Mouse (Mus musculus): Measurements from ENCODE around the gene Cmss1. TPM values are rescaled to one million over a fixed set of nuclear protein-coding genes. Genes with fewer than 3 reads are reported as not detected.

Cmss1 gene
- polyA plus RNA-seq, 1 experiment = not detected

- no peak overlapping the region for H3K4me3 ChIP-seq (ENCODE audit: insufficient read depth, low read depth, low read length)
- H3K27ac ChIP-seq (ENCODE audit: insufficient read depth, low read depth, low read length) = no peak overlapping the region
- 90% methylated on average over 8 of the region's 8 CpGs for WGBS
- TF ChIP-seq CTCF (IDR thresholded peaks at IDR 0.05; ENCODE audit: insufficient read depth, low read depth, low read length) = no peak
- no peak for TF ChIP-seq POLR2A (IDR thresholded peaks at IDR 0.05; ENCODE audit: insufficient read depth, low read depth, low read length)
- H3K4me1 ChIP-seq (ENCODE audit: control insufficient read depth, insufficient read depth, low read length) = no peaks in the 10 kb centered on the region
Observed at GRCm38 (mm10) chr16:57369846-57370496, 236.7 kb downstream of the Cmss1 start.

DNA sequence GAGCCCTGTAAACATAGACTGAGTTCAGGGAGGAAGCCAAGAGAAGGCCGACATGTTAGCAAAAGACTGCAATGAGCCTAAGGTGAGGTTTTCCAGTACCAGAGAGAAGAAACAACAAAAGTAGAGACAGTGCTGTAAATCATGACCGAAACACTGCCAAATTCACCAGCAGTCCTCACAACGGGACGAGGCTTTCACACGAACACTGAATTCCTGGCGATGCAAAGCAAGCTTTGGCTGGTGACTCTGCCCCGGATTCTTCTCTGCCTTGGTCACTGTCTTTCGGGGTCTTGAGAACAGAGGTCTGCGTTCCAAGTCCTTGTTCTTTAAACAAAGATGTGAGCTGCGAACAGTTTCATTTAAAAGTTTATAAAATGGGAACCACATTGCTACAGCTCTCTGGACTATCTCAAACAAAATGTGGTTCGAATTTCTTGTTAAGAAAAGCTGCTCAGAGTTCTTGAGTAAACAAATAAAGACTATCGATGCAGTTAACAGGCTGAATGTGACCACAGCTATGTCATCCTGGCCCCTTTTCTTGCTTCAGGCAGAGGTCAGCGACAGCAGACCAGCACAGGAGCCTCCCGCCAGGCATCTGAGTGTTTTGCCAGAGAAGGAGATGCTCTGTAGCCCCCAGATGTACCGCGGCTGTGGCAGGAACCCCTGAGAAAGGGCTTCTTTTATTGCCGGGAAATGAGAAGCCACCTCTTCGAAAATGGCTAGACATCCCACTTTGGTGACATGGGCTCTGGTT is 239.5 kb downstream of the Cmss1 start:
- H3K27ac ChIP-seq (ENCODE audit: insufficient read depth, low read depth, low read length) = no peak overlapping the region
- peaks cover 9% of the 10 kb centered on the region; the same call in 1 of the 2 replicates for H3K4me1 ChIP-seq (ENCODE audit: control insufficient read depth, insufficient read depth, low read length)
- H3K4me3 ChIP-seq (ENCODE audit: insufficient read depth, low read depth, low read length) = no peak overlapping the region
- TF ChIP-seq POLR2A (IDR thresholded peaks at IDR 0.05; ENCODE audit: insufficient read depth, low read depth, low read length) (no peak), CTCF (IDR thresholded peaks at IDR 0.05; ENCODE audit: insufficient read depth, low read depth, low read length) (no peak)
- whole genome bisulfite sequencing = 80% methylated on average over 18 of the region's 18 CpGs

GRCm38 (mm10) chr16:57366141-57366540 is 240.5 kb downstream of the Cmss1 start:
- Histone ChIP-seq H3K27ac (ENCODE audit: insufficient read depth, low read depth, low read length) (no peak overlapping the region), H3K4me1 (ENCODE audit: control insufficient read depth, insufficient read depth, low read length) (peaks cover 9% of the 10 kb centered on the region; the same call in 1 of the 2 replicates), H3K4me3 (ENCODE audit: insufficient read depth, low read depth, low read length) (no peak overlapping the region)
- WGBS = 94% methylated on average over 6 of the region's 6 CpGs
- TF ChIP-seq CTCF (IDR thresholded peaks at IDR 0.05; ENCODE audit: insufficient read depth, low read depth, low read length) = no peak
- no peak for TF ChIP-seq POLR2A (IDR thresholded peaks at IDR 0.05; ENCODE audit: insufficient read depth, low read depth, low read length)

GRCm38 (mm10) chr16:57364498-57364897 is 242.2 kb downstream of the Cmss1 start:
- no peak overlapping the region for H3K27ac ChIP-seq (ENCODE audit: insufficient read depth, low read depth, low read length)
- WGBS = 90% methylated on average over 7 of the region's 7 CpGs
- no peak for TF ChIP-seq POLR2A (IDR thresholded peaks at IDR 0.05; ENCODE audit: insufficient read depth, low read depth, low read length)
- no peak overlapping the region for H3K4me3 ChIP-seq (ENCODE audit: insufficient read depth, low read depth, low read length)
- H3K4me1 ChIP-seq (ENCODE audit: control insufficient read depth, insufficient read depth, low read length) = peaks cover 17% of the 10 kb centered on the region; the same call in 1 of the 2 replicates

DNA sequence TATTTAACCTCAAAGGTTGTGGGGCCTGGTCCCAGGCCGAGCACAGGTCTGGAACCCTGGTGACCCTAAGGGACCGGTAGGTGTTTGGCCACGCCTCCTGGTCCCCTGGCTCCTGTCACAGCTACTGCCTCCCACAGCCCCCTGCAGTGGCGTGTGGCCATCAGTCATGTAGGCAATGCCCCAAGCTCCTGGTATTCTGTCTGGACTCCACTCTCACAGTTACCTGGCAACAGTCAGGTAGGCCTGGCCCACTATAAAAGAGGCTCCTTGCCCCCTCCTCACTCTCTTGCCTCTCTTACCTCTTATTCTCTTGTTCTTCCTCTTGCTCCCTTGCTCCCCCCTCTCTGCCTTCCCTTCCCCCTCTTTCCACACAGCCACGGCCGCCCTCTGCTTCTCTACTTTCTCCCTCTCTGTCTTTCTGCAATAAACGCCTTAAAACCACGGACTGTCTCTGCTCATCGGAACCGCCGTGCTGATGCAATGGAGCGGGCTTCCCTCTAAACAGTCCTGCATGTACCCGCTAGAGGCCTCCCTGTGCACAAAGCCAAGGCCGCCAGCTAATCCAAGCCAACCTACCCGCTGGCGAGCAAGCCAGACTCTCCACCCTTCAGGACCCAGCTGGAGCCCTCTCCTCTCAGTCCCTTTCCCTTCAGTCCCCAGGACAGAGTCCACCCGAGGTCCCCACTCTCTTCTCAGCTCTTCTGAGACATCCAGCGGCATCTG is 243.8 kb downstream of the Cmss1 start:
- TF ChIP-seq POLR2A (IDR thresholded peaks at IDR 0.05; ENCODE audit: insufficient read depth, low read depth, low read length) (no peak), CTCF (IDR thresholded peaks at IDR 0.05; ENCODE audit: insufficient read depth, low read depth, low read length) (peak; percentile 33; the same call in 1 of the 2 replicates)
- H3K4me3 ChIP-seq (ENCODE audit: insufficient read depth, low read depth, low read length) = no peak overlapping the region
- 40% methylated on average over 18 of the region's 18 CpGs for WGBS
- H3K27ac ChIP-seq (ENCODE audit: insufficient read depth, low read depth, low read length) = no peak overlapping the region
- H3K4me1 ChIP-seq (ENCODE audit: control insufficient read depth, insufficient read depth, low read length) = peaks cover 21% of the 10 kb centered on the region; the same call in 1 of the 2 replicates

- no peak overlapping the region for H3K4me3 ChIP-seq (ENCODE audit: insufficient read depth, low read depth, low read length)
- 99% methylated on average over 3 of the region's 3 CpGs for WGBS
- TF ChIP-seq CTCF (IDR thresholded peaks at IDR 0.05; ENCODE audit: insufficient read depth, low read depth, low read length) (no peak), POLR2A (IDR thresholded peaks at IDR 0.05; ENCODE audit: insufficient read depth, low read depth, low read length) (no peak)
- H3K27ac ChIP-seq (ENCODE audit: insufficient read depth, low read depth, low read length) = no peak overlapping the region
- peaks cover 21% of the 10 kb centered on the region; the same call in 1 of the 2 replicates for H3K4me1 ChIP-seq (ENCODE audit: control insufficient read depth, insufficient read depth, low read length)
Observed at GRCm38 (mm10) chr16:57360785-57361184, 245.9 kb downstream of the Cmss1 start.

- TF ChIP-seq CTCF (IDR thresholded peaks at IDR 0.05; ENCODE audit: insufficient read depth, low read depth, low read length) = no peak
- no peak for TF ChIP-seq POLR2A (IDR thresholded peaks at IDR 0.05; ENCODE audit: insufficient read depth, low read depth, low read length)
- Histone ChIP-seq H3K4me3 (ENCODE audit: insufficient read depth, low read depth, low read length) (no peak overlapping the region), H3K4me1 (ENCODE audit: control insufficient read depth, insufficient read depth, low read length) (peaks cover 21% of the 10 kb centered on the region; the same call in 1 of the 2 replicates), H3K27ac (ENCODE audit: insufficient read depth, low read depth, low read length) (0 out of 2 replicates have a peak overlapping the region, but pooled peaks have one; percentile 65)
- 45% methylated on average over 10 of the region's 10 CpGs for WGBS
Observed at GRCm38 (mm10) chr16:57359251-57359650, 247.4 kb downstream of the Cmss1 start.

- TF ChIP-seq CTCF (IDR thresholded peaks at IDR 0.05; ENCODE audit: insufficient read depth, low read depth, low read length) (no peak), POLR2A (IDR thresholded peaks at IDR 0.05; ENCODE audit: insufficient read depth, low read depth, low read length) (no peak)
- WGBS = 89% methylated on average over 6 of the region's 6 CpGs
- peaks cover 24% of the 10 kb centered on the region for H3K4me1 ChIP-seq (ENCODE audit: control insufficient read depth, insufficient read depth, low read length)
- no peak overlapping the region for H3K4me3 ChIP-seq (ENCODE audit: insufficient read depth, low read depth, low read length)
- H3K27ac ChIP-seq (ENCODE audit: insufficient read depth, low read depth, low read length) = no peak overlapping the region
Observed at GRCm38 (mm10) chr16:57357011-57357410, 249.7 kb downstream of the Cmss1 start.

Measured in olfactory bulb, adult 2 months (tissue).